Mouse (Mus musculus): Measurements from ENCODE around the gene Krba1.

Krba1 gene

DNA sequence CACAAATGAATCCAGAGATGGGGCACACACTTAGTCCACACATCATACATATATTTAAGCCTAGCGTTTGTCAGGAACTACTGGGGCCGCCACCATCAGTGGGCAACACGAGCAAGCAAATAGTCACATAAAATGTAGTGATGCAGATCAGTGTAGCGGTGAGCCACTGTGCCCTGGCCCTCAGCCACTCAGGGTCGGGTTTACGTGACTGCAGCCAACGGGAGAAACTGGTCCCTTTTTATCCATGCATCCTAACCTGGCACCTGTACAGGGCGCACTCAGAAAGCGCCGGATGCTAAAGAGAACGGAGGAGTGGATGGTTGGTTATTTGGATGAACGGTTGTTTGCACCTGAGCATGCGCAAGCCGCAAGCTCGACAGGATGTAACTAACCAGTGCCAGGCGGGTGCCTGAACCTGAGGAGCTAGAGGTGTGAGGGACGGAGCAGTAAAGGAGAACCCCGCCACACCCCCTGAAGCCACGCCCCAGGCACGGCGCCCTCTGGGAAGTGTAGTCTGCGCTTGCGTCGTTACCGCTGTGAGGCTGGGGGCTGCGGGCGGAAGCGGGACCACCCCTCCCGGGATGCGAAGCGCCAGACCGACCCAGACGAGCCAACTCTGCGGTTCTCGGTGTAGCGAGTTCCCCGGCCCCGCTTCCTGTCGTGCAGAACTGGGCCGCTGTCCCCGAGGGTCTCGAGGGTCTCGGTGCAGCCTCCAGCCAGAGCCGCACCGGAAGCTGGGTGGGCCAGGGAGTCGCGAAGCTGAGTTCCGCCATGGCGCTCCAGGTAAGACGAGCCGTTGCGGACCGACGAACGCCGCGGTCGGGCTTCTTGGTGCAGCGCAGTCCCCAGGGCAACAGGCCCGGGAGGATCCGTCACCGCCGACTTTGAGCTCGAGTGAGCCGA, at the start of gene Krba1:
TSS of gene Krba1 (plus strand) at position 482 of the 903 bp plus-strand sequence.
- in situ Hi-C loops (cut with MboI, MseI), result loop anchor here in 1 of 2 experiments (10.0 kb wide), 1 partner anchor 741 kb away; no protein-coding TSS in a partner anchor

DNA sequence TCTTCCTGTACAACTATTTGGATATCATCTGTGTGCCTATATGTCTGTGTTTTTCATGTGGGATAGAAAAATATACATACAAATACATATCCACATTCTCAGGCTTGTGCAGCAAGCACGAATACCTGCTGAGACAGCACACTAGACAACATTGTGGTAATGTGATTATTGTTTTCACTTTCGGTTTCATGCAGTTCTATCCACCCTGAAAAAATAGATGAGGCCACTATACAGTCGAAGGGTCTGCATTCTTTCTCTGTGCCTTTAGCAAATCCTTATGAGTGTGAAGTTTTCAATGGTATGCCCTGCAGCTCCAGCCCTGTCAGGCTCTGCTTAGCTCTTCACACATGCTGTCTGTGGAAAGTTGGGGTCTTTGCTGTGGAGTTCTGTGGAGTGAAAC, 36.5 kb upstream of the Krba1 start:
- in situ Hi-C loops (cut with MboI, MseI), result no loop called here

DNA sequence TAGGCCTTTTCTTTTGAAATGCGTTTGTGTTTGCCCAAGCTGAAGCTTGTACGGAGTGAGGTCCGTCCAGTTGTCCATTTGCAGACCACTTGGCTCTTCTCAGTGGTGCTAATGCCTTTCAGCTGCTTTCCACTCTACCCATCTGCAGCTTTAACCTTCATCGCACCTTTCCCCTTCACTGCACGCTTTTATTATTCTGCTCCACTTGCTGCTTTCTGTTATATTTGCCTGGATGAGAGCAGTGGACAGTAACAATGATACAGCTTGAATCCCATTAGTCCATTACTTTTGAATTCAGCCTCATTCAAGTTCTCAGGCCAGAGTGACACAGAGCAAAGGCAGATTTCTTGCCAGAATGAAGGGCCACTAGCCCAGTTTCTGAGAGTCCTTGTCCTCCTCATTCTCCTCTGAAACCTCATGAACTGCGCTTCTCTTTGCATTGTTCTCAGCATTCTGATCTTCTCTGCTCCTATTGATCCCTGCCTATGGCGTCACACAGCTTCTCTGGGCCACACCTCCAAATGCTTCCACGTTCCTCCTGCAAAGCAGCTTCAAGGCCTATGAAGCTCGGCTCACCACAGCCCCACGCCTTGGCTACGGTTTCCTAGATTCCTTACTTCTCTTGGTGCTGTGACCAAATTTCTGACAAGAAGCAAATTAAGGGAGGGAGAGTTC, 28.9 kb upstream of the Krba1 start:
- in situ Hi-C loops (cut with MboI, MseI), result no loop called here

DNA sequence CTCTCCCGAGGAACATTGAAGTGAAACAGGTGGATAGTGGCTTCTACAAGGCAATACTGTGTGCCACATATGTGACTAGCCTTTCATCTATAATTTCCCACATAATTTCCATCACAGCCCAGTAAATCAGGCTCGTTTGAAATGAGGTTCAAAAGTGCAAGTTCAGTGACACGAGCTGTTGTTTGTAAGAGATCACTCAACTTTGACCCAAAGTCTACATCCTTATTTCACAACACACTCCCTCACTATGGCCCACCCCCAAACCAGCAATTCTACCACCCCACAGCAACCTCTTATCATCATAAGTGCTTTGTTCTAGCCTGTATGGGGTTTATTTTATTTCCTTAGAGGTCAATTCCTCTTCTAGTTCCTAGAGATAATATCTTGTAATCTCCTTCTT, 7.2 kb upstream of the Krba1 start:
- in situ Hi-C loops (cut with MboI, MseI), result no loop called here

DNA sequence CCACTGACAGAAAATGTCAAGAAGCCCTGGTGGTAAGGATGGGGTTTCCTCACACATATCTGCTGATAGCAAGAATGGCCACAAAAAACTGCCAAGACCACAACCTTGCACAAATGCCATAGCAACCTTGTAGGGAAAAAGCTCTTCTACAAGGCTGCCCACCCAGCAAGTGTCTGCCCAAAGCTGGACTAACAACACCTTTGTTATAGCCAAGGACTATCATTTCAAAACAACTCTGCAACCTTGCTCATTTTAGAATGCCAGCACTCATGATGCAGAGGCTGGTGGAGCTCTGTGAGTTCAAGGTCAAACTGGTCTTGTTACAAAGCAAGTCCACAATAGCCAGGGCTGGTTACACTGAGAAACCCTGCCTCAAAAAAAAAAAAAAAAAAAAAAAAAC, 1.6 kb upstream of the Krba1 start:
- in situ Hi-C loops (cut with MboI, MseI), result loop anchor here in 1 of 2 experiments (10.0 kb wide), 1 partner anchor 739 kb away; no protein-coding TSS in a partner anchor

DNA sequence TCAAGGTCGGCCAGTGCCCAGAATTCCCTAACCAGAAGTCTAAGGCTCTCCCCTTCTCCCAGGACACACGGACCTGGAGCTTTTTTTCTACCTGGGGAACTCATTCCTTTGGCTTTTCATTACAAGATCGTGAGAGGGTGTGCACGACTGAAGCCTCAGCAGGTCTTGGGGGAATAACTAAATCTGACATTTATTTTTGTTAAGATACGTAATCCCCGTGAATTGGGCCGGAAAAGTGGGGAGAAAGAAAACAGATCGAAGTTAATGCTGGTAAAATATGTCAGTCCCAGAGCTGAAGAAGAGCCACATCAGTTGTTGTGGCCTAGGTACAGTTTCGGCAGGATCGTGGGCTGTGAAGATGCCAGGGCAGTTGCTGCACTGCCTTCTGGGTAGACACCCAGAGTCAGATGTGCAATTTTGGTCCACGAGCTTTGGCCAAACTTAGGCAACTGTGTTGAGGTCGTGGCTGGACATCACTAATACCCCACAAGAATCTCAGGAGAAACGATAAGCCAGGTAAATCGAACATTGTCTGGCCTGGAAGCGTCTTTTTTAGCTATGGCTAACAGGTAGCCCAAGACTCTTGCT, 716 bp downstream of the Krba1 start:
- in situ Hi-C loops (cut with MboI, MseI), result loop anchor here in 1 of 2 experiments (10.0 kb wide), 1 partner anchor 741 kb away; no protein-coding TSS in a partner anchor

DNA sequence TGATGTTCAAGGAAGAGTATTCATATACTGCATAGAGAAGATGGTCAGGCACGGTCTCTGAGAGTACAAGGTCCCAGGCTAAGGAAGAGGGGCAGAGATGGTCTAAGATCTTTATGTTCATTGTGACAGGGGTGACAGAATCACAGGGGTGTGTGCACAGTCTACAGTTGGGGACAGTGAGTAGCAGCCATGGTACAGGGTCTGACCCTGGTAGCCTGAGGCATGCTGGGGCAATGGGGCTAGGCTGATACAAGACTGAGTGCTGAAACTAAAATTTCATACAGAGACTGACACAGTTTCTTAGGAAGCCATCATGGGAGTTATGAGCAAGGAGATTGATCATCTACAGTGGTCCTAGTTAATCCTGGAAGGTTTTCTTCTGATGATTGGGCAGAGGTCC, 1.3 kb downstream of the Krba1 start:
- in situ Hi-C loops (cut with MboI, MseI), result loop anchor here in 1 of 2 experiments (10.0 kb wide), 1 partner anchor 742 kb away; no protein-coding TSS in a partner anchor

DNA sequence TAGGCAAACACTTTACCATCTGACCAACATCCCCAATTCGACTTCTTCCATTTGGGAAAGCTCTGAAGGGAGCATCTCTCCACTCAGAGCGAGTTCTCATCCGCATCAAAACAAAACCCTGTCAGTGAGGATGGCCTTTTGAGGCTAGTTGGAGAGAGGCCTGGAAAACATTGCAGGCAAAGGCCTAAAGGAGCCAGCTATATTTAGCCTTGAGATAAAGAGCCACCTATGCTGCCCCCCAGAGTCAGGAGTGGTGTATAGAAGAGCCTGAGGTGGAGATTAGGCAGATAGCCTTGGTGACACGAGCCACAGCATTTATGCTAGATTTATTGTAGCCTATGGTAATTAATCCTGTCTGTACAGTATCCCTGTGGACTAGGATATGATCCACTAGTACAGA, 1.9 kb downstream of the Krba1 start:
- in situ Hi-C loops (cut with MboI, MseI), result loop anchor here in 1 of 2 experiments (10.0 kb wide), 1 partner anchor 743 kb away; no protein-coding TSS in a partner anchor

DNA sequence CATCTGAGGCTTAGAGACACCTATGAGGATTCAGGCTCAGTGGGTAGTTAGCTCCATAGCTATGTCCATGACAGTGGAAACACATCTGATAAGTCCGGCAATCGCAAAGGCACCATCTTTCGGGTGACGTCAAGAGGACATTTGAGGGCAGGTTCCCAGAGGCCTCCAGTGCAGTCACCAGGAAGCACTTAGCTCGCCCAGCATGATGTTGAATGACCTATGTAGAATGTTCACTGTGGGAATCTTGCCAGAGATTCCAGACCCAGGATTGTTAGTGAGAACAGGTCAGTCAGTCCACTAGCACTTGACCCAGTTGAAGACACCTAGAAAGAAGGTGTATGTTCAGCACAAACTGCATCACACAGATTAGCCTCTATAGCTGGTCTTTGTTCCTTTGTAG, 4.5 kb downstream of the Krba1 start:
- in situ Hi-C loops (cut with MboI, MseI), result loop anchor here in 1 of 2 experiments (10.0 kb wide), 1 partner anchor 745 kb away; no protein-coding TSS in a partner anchor

DNA sequence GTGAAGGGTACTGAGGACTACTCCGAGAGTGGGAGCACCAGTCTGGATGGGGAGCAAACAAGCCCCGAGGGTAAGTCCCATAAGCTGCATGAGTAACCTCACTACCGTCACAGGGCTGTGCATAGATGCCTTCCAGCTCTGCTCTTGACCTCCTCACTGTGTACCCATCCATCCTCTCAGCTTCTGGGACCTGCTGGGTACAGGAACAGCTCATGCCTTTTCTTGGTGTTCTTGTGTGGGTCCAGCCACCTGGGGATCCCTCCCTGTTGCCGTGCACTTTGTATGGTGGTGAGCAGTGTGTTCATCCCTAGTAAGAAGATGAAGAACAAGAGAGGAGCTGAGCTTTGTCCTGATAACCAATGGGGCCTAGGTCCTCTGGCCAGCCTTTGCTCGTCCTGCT, 8.7 kb downstream of the Krba1 start:
- in situ Hi-C loops (cut with MboI, MseI), result no loop called here

DNA sequence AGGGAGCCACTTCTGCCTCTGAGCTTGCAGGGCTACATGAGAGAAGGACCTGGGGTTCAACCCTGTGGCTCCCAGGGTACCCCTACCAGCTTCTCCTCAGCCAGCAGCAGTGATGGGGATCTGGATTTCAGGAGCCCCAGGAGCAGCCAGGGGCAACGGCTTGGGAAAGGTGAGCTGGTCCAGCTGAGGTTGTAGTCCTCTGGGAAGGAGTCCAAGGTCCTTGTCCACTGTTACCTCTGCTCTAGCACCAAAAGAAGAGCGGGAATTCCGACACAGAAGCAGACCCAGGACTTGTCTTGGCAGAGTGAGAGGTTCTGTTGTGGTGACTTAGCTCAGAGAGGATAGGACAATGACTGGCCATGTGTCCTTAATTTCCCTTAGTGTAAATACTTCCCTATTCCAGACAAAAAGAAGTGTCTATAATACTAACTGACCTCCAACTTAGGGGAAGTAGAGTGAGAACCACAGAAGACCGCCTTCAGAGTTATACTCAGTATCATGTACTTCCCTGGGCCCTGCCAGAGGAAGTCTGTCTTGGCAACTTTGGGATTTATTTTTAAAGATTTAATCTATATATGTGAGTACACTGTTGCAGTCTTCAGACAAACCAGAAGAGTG, 14.4 kb downstream of the Krba1 start:
- in situ Hi-C loops (cut with MboI, MseI), result no loop called here

DNA sequence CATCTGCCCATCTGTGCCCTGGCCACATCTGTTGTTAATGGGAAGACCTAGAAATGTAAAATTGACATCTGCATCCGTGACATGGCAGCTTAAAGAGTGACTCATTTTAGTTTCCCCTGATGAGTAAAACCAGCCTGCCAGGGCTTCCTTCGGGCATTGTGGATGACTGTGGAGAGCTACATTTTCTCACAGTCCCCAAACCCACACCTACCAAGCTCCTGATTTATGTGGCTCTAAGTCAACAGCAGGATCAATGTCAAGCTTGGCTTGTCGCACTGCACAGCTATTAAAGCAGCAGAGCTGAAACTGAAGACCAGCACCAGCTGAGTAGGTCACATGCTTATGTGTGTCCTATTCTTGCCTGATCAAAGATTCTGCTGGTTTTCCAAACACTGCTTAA, 15.2 kb downstream of the Krba1 start:
- in situ Hi-C loops (cut with MboI, MseI), result no loop called here

DNA sequence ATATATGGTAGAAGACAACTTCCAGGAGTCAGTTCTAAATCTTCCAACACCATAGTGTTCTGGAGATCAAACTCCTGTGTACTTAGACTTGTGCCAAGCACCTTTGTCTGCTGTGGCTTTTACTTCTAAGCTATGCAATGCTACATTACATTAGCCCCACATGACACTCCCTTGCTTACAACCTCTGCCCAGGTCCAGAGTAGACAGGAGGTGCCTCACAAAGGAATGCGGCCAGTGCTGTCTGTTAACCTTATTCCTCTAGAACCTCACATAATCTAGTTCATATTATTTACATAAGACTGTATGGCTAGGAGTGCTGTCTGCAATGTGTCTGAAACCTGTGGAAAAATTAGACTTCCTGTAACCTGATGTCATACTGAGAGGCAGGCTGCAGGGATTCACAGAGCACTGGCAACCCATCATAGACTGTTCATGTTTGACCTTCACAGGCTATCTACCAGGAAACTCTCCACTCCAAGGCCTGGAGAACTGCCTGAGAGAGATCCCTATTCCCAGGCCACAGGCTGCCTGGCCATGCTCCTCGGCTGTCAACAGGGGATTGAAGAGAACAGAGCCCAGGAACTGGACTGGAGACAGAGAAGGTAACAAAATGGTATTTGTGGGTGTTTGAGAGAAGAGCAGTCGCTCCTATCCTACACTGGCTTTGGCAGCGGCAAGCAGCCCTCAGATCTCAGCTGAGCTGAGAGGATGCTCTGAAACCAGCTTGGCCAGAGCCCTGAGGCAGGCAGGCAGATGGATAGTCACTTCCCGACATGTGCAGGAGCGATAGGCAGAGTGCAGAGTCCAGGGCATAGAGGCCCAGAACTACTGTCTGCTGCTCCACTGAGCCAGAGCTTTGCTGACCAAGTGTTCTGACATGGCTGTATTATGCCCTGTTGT, 16.1 kb downstream of the Krba1 start:
- in situ Hi-C loops (cut with MboI, MseI), result no loop called here

DNA sequence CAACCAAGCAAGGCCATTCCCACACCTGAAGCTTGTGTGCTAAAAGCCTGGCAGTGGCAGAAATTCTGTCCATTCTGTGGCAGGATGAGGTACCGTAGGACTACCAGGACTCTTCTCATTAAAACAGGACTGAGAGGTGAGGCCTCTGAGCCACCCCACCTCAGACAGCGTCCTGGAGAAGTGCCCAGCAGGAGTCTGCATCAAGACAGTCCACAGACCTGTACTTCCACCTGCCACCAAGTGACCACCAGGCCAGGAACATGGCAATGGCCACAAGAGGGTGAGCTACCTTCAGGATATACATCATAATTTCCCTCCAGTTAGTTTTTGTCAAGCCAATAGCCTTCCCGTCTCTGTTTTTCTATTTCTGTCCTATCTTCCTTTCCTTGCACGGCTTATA, 16.8 kb downstream of the Krba1 start:
- in situ Hi-C loops (cut with MboI, MseI), result no loop called here

DNA sequence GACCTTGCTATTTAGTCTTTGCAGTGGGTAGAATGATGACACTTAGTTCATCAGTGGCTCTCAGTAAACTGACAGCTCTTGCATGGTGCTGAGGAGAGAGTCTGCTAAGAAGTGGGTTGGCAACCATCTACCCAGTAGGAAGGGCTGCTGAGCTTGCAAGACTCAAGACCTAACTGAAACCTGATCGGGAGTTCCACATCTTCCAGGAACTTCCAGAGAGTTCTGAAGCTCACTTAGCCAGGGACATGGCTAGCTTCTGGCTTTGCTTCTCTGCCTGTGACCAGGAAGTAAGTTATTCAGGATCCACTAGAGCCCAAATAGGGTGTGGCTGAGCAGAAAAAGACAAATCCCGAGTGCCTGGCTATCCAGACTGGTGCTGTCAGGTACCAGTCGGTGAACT, 17.3 kb downstream of the Krba1 start:
- in situ Hi-C loops (cut with MboI, MseI), result no loop called here

DNA sequence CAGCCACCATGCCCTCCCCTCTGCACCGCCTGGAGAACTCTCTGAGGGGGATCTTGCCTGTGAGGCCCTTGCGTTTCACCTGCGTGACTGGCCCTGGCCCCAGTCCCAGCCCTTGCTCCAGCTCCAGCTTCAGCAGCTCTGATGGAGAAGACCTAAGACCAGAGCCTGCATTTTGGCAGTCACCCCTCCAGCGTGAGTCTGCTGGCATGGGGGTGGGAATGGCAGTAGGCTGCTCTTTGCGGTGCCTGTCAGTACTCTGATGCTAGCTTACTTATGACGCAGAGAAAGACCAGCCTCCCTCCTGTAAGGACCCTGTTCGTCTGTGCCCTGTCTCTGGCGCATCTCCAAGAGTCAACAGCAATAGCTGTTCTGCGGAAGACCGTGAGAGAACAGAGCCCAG, 17.7 kb downstream of the Krba1 start:
- in situ Hi-C loops (cut with MboI, MseI), result no loop called here

DNA sequence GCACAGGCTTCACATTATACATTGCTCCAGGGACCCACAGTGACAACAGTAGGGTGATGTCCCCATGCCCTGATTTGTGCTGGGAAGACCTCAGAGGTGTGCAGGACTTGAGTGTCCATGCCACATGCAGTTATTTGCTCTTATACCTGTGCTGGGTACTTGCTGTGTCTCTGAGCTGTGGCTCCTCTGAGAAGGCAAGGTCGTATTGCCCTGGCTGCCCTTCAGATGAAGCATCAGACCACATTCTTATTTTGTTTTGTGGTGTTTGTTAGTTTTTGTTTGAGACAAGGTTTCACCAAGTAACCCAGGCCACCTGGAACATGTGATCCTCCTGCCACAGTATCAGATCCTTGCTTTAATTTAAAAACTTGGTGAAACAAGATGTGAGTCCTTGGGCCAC, 19.5 kb downstream of the Krba1 start:
- in situ Hi-C loops (cut with MboI, MseI), result no loop called here

DNA sequence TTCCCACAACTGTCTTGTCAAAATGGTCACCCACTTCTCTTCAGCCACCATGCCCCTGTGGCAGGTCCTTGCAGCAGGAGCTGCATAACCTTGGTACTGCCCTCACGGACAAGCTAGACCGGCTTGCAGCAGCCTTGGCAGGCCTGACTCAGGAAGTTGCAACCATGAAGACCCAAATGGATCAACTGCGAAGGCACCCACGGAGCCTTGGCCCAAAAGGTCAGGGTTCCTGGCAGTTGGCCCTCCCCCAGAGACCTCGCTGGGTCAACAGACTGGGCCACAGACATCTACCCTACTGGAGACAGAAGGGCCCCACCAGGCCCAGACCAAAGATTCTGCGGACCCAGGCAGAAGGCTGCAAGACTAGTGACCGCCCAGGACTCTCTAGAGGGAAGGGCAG, 20.2 kb downstream of the Krba1 start:
- in situ Hi-C loops (cut with MboI, MseI), result no loop called here

DNA sequence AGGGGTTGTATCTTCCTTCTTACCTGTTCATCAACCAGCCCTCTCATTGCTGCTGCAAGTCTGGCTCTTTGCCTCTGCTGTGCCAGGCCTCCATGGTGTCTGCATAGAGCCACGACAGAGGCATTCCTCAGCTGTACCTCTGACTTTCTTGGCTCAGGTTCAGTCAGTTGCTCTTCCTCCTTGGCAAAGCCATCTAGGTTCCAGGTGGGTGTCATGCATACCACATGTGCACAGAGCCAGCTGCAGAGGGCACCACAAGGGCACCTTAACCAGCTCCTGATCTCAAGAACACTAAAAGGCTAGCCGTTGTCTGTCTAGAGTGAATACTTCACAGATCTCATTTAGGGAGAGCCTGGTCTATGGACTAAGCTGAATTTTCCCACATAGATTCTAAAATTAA, 21.1 kb downstream of the Krba1 start:
- in situ Hi-C loops (cut with MboI, MseI), result no loop called here

DNA sequence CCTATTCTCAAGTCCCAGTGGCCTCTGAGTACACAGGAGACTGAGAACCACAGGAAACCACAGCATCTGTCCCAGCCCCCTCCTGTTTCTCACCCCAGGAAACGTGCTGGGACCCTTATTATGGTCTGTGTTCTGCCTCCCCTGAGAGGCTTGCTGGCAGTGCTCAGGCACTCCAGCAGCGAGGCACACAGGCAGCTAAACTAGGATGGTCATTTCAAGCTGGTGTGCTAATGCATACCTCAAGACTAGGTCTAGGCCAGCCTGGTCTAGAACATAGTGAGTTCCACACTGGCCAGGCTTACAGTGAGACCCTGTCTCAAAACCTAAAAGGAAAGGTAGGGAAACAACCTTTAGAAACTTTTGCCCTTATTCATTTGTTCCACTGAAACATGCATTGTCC, 25.3 kb downstream of the Krba1 start:
- in situ Hi-C loops (cut with MboI, MseI), result no loop called here

DNA sequence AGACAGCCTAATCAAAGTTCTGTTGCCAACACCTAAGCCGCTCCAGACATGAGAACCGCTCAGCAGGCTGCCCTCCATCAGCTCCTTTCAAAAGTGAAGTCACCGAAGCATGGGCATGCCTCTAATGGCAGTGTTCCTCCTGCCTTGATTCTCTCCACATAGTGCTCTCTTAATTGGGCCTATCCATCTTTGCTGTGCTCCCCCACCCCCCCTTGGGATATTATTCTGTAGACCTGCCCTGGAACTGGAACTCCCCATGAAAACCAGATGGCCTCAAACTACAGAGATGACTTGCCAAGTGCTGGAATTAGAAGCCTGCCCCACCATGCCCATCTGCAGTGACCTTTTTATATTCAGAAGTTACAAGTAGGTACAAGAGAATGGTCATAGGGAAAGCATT, 27.9 kb downstream of the Krba1 start:
- in situ Hi-C loops (cut with MboI, MseI), result no loop called here

Measured in T-helper 17 cell (primary cell).